Mouse (Mus musculus): ENCODE measurements around the gene Kcnh2. TPM values are rescaled to one million over a fixed set of nuclear protein-coding genes. Genes with fewer than 3 reads are reported as not detected.

Kcnh2 gene
- polyA plus RNA-seq, 1 experiment from 2014 or later: 6.5 TPM

DNA sequence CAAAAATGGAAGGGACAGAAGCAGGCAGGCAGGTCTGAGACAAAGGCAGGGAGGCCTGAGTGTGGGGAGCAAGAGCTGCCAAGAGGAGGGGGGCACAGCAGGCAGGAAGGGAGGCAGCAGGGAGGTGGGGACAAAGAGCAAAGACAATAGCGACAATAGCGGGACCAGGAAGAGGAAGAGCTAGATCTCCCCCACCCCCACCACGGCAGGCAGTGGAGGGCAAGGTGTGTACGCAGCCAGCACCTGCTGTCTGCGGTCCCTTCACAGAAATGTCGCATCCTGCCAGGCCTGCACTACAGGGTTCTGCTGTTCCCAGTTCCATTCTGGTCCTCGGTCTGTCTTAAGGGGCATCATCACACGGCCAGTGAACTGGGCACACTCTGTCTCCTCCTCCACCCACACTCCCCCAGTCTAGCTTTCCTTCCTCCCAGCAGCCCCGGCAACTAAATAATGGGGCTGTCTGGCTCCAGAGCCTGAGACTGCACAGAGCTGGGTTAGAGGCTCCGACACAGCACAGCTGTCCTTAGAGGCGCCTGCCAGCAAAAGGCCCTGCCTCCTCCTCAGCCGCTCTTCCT is 6.8 kb downstream of the Kcnh2 start:
- peaks cover 43% of the 10 kb centered on the region for H3K4me1 ChIP-seq (ENCODE audit: control insufficient read depth, insufficient read depth, low read length)
- no peaks in the 10 kb centered on the region for H3K9me3 ChIP-seq (replicated peaks; ENCODE audit: control insufficient read depth, low read length)
- peak overlapping the region; percentile 51 for H3K9ac ChIP-seq (ENCODE audit: low read length)

DNA sequence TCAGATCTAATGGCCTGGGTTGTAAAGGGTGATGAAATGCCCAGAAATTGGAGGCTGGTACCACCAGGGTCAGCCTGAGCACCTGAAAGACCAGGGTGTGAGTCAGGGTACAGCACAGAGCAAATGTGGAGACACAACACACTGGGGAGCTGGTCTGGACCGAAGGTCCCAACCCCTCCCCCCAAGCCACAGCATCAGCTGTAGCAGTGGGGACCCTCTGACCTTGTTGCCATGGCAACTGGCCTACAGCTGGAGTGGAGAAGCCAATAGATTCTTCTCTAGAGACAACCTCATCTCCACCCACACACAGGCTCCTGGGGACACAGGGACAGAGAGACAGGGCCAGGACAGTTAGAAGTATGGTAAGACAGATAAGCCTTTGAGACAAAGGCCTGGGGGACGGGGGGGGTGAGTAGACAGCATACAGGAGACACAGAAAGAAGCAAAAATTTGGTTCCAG is 7.4 kb downstream of the Kcnh2 start:
- Histone ChIP-seq H3K36me3 (ENCODE audit: control insufficient read depth, insufficient read depth, low read length) (no peaks in the 10 kb centered on the region), H3K9ac (ENCODE audit: low read length) (peak overlapping the region; percentile 51), H3K27me3 (ENCODE audit: control insufficient read depth, insufficient read depth, low read length) (no peaks in the 10 kb centered on the region), H3K27ac (ENCODE audit: low read length) (peak overlapping the region; percentile 84), H3K4me1 (ENCODE audit: control insufficient read depth, insufficient read depth, low read length) (peaks cover 38% of the 10 kb centered on the region), H3K9me3 (replicated peaks; ENCODE audit: control insufficient read depth, low read length) (no peaks in the 10 kb centered on the region), H3K4me2 (ENCODE audit: low read depth, low read length) (peak overlapping the region; percentile 44), H3K4me3 (replicated peaks; ENCODE audit: low read length) (no peak overlapping the region)
- no peak for ATAC-seq (ENCODE audit: insufficient read depth, low FRiP score)
- 21% methylated on average over 2 of the region's 2 CpGs for WGBS

More for the DNA sequence above, 6.8 kb downstream of the Kcnh2 start:
- H3K4me2 ChIP-seq (ENCODE audit: low read depth, low read length): peak overlapping the region; percentile 44
- peak overlapping the region; percentile 84 for H3K27ac ChIP-seq (ENCODE audit: low read length)
- 10% methylated on average over 12 of the region's 12 CpGs for WGBS
- no peaks in the 10 kb centered on the region for H3K27me3 ChIP-seq (ENCODE audit: control insufficient read depth, insufficient read depth, low read length)
- H3K4me3 ChIP-seq (replicated peaks; ENCODE audit: low read length): no peak overlapping the region; the same call in 1 of the 2 replicates
- no peaks in the 10 kb centered on the region for H3K36me3 ChIP-seq (ENCODE audit: control insufficient read depth, insufficient read depth, low read length)
- peak; percentile 83 for ATAC-seq (ENCODE audit: insufficient read depth, low FRiP score)

DNA sequence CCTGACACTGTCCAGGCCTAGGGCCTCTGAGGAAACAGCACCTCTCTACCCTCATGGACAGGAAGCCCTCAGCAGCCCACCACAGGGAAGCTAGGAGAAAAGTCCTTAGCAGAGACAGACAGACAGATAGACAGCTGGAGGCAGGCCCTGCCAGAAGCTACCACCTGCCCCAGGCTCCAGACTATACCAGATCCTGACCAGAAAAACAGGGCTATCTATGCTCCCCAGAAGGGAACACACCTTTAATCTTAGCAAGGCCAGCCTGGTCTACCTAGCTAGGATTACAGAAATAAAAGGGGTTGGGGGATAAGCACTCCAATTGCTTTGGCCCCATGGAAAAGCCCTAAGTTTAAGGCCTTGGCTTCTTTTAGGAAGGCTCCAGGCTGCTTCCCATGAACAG is 8.0 kb downstream of the Kcnh2 start:
- ATAC-seq (ENCODE audit: insufficient read depth, low FRiP score): no peak; the same call in 1 of the 2 replicates
- Histone ChIP-seq H3K27ac (ENCODE audit: low read length) (no peak overlapping the region), H3K9me3 (replicated peaks; ENCODE audit: control insufficient read depth, low read length) (no peaks in the 10 kb centered on the region), H3K4me1 (ENCODE audit: control insufficient read depth, insufficient read depth, low read length) (peaks cover 35% of the 10 kb centered on the region), H3K36me3 (ENCODE audit: control insufficient read depth, insufficient read depth, low read length) (no peaks in the 10 kb centered on the region), H3K9ac (ENCODE audit: low read length) (peak overlapping the region; percentile 29), H3K4me3 (replicated peaks; ENCODE audit: low read length) (no peak overlapping the region), H3K4me2 (ENCODE audit: low read depth, low read length) (no peak overlapping the region), H3K27me3 (ENCODE audit: control insufficient read depth, insufficient read depth, low read length) (no peaks in the 10 kb centered on the region)

DNA sequence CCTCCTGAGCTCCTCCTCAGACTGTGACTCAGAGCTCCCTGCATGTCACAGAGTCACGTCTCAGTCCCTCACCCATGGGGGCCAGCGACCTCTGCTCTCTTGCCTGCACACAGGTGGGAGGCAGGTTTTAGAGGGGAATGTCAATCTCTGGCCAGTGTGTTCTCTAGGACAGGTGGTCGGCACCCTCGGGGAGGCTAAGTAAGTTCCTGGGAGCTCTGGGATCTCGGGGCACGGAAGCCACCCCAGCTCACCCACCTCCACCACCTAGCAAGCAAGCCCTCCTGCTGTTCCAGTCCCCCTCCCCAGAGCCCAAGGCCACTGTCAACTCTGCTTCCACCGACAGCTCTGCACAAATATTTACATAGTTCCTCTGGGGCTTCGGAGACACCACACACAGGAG is 8.4 kb downstream of the Kcnh2 start:
- no peaks in the 10 kb centered on the region for H3K27me3 ChIP-seq (ENCODE audit: control insufficient read depth, insufficient read depth, low read length)
- H3K9ac ChIP-seq (ENCODE audit: low read length): peak overlapping the region; percentile 29
- no peaks in the 10 kb centered on the region for H3K9me3 ChIP-seq (replicated peaks; ENCODE audit: control insufficient read depth, low read length)
- 26% methylated on average over 8 of the region's 8 CpGs for WGBS
- H3K4me2 ChIP-seq (ENCODE audit: low read depth, low read length): no peak overlapping the region
- no peak for ATAC-seq (ENCODE audit: insufficient read depth, low FRiP score)
- H3K4me1 ChIP-seq (ENCODE audit: control insufficient read depth, insufficient read depth, low read length): peaks cover 33% of the 10 kb centered on the region
- H3K4me3 ChIP-seq (replicated peaks; ENCODE audit: low read length): no peak overlapping the region
- no peak overlapping the region for H3K27ac ChIP-seq (ENCODE audit: low read length)
- H3K36me3 ChIP-seq (ENCODE audit: control insufficient read depth, insufficient read depth, low read length): no peaks in the 10 kb centered on the region

DNA sequence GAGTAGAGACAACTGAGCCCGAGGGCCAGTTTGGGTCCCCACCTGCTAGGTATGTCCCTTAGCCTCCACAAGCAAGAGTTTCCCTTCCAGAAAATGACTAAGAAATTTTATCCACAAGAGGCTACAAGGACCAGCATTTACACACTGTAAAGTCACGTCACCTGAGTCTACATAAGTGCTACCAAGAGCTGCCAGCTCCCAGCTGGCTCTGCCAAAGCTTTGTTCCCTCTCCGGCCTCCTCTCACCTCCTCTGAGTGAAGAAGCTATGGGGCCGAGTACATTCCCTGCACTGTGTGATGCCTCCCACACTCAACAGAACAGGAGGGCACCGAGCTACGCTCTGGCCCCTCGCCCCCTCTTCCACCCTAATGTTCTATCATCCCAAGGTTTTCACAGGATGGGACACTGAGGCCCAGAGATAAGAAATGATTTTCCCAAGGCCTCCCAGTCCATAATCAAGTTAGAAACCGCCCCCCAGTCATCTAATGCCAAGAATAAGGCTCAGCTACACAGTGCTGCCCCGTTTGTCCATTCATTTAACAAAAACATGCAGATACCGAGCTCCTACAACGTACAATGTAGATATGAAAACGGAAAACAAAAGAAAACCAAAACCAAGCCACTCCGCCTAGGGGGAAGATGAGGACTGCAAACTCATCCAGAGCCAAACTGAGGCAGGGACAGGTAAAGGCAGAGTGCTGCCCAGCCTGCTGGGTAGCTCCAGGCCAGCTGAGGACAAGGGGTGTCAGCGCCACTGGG is 9.0 kb downstream of the Kcnh2 start:
- H3K4me3 ChIP-seq (replicated peaks; ENCODE audit: low read length): no peak overlapping the region
- H3K36me3 ChIP-seq (ENCODE audit: control insufficient read depth, insufficient read depth, low read length): no peaks in the 10 kb centered on the region
- no peak overlapping the region for H3K4me2 ChIP-seq (ENCODE audit: low read depth, low read length)
- ATAC-seq (ENCODE audit: insufficient read depth, low FRiP score): no peak
- H3K9me3 ChIP-seq (replicated peaks; ENCODE audit: control insufficient read depth, low read length): no peaks in the 10 kb centered on the region
- peaks cover 33% of the 10 kb centered on the region for H3K4me1 ChIP-seq (ENCODE audit: control insufficient read depth, insufficient read depth, low read length)
- H3K9ac ChIP-seq (ENCODE audit: low read length): no peak overlapping the region
- WGBS: 70% methylated on average over 14 of the region's 14 CpGs
- no peak overlapping the region for H3K27ac ChIP-seq (ENCODE audit: low read length)
- no peaks in the 10 kb centered on the region for H3K27me3 ChIP-seq (ENCODE audit: control insufficient read depth, insufficient read depth, low read length)

DNA sequence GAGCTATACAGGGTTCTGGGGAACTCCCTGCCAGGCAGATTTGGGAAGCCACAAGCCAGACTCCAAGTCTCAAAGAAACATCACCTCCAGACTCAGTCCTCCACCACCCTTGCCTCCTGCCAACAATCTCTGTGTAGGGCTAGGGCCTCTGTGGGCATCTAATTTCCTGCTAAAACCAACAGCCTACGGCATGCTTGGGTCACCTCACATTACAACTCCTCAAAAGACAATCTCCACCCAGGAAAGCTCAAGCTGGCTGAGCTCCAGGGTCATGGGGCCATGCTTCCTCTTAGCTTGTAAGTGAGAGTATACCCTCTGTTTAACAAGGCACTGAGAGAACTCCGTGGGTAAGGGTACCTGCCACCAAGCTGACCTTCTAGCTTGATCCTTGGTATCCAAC is 13.6 kb downstream of the Kcnh2 start:
- ATAC-seq (ENCODE audit: insufficient read depth, low FRiP score): no peak
- 46% methylated on average over 2 of the region's 2 CpGs for WGBS

DNA sequence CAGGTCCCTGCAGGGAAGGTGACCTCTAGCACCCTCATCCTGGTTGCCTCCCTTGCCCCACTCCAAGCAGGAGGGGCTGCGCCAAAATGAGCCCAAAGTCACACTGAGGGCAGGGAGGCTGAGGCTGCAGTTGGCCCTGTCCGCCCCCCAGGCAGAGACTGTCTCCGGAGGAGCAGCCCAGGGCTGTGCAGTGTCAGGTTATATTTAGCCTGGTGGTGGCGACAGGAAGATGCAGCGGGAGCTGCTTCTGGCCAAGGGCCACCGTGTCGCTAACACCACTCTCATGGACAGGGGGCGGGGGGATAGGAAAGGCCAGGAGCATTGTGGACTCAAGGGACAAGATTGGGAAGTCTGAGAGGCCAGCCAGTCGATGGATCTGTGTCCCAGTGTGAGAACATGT is 14.0 kb downstream of the Kcnh2 start:
- H3K4me3 ChIP-seq (replicated peaks; ENCODE audit: low read length): no peak overlapping the region
- H3K27me3 ChIP-seq (ENCODE audit: control insufficient read depth, insufficient read depth, low read length): no peaks in the 10 kb centered on the region
- H3K4me1 ChIP-seq (ENCODE audit: control insufficient read depth, insufficient read depth, low read length): peaks cover 28% of the 10 kb centered on the region
- no peak overlapping the region for H3K27ac ChIP-seq (ENCODE audit: low read length)
- H3K9ac ChIP-seq (ENCODE audit: low read length): 0 out of 2 replicates have a peak overlapping the region, but pooled peaks have one; percentile 6
- no peak overlapping the region for H3K4me2 ChIP-seq (ENCODE audit: low read depth, low read length)
- H3K9me3 ChIP-seq (replicated peaks; ENCODE audit: control insufficient read depth, low read length): no peaks in the 10 kb centered on the region
- H3K36me3 ChIP-seq (ENCODE audit: control insufficient read depth, insufficient read depth, low read length): no peaks in the 10 kb centered on the region
- 39% methylated on average over 9 of the region's 9 CpGs for WGBS
- no peak for ATAC-seq (ENCODE audit: insufficient read depth, low FRiP score)

More for the DNA sequence above, 13.6 kb downstream of the Kcnh2 start:
- Histone ChIP-seq H3K9me3 (replicated peaks; ENCODE audit: control insufficient read depth, low read length) (no peaks in the 10 kb centered on the region), H3K4me1 (ENCODE audit: control insufficient read depth, insufficient read depth, low read length) (peaks cover 31% of the 10 kb centered on the region), H3K4me3 (replicated peaks; ENCODE audit: low read length) (no peak overlapping the region), H3K27ac (ENCODE audit: low read length) (no peak overlapping the region), H3K9ac (ENCODE audit: low read length) (no peak overlapping the region), H3K27me3 (ENCODE audit: control insufficient read depth, insufficient read depth, low read length) (no peaks in the 10 kb centered on the region), H3K4me2 (ENCODE audit: low read depth, low read length) (no peak overlapping the region), H3K36me3 (ENCODE audit: control insufficient read depth, insufficient read depth, low read length) (no peaks in the 10 kb centered on the region)

DNA sequence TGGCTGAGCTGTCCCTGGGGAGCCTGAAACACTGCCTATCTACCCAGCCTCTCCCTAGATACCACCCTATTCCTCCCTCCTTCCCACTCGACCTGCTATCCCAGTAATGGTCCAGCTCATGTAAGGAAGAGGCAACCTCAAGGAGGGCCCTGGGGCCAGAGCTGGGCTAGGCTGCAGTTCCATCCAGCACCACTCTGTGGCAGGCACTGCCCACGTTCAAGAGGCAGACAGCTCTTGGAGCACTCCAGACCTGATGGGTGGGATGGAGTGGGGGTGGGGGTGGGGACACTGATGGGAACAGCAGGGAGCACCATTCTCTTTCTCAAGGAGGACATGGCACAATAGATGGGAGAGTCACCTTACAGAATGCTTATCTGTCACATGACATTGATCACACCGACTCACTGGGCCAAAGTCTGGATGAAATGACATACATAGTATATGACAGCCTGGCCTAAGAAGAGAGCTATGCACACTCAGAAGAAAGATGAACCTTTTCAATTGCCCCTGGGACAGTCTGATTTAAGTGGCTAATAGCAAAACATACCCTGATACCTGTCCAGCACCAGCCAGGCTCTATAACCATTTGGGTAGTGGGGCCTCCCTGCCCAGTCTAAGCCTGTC is 15.4 kb downstream of the Kcnh2 start:
- H3K9ac ChIP-seq (ENCODE audit: low read length): no peak overlapping the region
- H3K4me2 ChIP-seq (ENCODE audit: low read depth, low read length): no peak overlapping the region
- no peaks in the 10 kb centered on the region for H3K36me3 ChIP-seq (ENCODE audit: control insufficient read depth, insufficient read depth, low read length)
- H3K27ac ChIP-seq (ENCODE audit: low read length): 0 out of 2 replicates have a peak overlapping the region, but pooled peaks have one; percentile 5
- no peaks in the 10 kb centered on the region for H3K27me3 ChIP-seq (ENCODE audit: control insufficient read depth, insufficient read depth, low read length)
- H3K4me1 ChIP-seq (ENCODE audit: control insufficient read depth, insufficient read depth, low read length): peaks cover 28% of the 10 kb centered on the region
- peak; percentile 79 for ATAC-seq (ENCODE audit: insufficient read depth, low FRiP score)
- H3K4me3 ChIP-seq (replicated peaks; ENCODE audit: low read length): no peak overlapping the region
- WGBS: 19% methylated on average over 3 of the region's 3 CpGs
- H3K9me3 ChIP-seq (replicated peaks; ENCODE audit: control insufficient read depth, low read length): no peaks in the 10 kb centered on the region

DNA sequence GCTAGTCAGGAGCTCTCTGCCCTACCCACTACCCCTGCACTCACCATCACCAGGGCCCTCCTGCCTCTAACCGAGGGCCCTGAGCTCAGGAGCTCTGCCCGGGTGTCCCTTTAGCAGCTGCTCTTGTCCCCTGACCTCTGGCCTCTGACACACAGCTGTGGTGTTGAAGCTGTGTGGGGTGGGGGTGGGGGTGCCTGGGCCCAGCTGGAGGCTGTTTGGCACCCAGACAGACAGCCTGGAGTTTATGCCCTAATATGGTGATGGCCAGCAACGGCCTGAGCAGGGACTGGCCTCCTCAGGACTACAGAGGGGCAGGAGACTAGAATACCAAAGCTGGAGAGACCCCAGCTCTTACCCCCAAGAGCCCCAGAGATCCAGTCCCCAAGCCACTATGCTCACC is 16.7 kb downstream of the Kcnh2 start:
- 9% methylated on average over 3 of the region's 3 CpGs for WGBS
- no peaks in the 10 kb centered on the region for H3K36me3 ChIP-seq (ENCODE audit: control insufficient read depth, insufficient read depth, low read length)
- peak; percentile 18; the same call in 1 of the 2 replicates for ATAC-seq (ENCODE audit: insufficient read depth, low FRiP score)
- peak overlapping the region; percentile 16; the same call in 1 of the 2 replicates for H3K27ac ChIP-seq (ENCODE audit: low read length)
- no peak overlapping the region for H3K4me3 ChIP-seq (replicated peaks; ENCODE audit: low read length)
- no peaks in the 10 kb centered on the region for H3K27me3 ChIP-seq (ENCODE audit: control insufficient read depth, insufficient read depth, low read length)
- no peak overlapping the region for H3K4me2 ChIP-seq (ENCODE audit: low read depth, low read length)
- H3K9me3 ChIP-seq (replicated peaks; ENCODE audit: control insufficient read depth, low read length): no peaks in the 10 kb centered on the region
- no peak overlapping the region; the same call in 1 of the 2 replicates for H3K9ac ChIP-seq (ENCODE audit: low read length)
- H3K4me1 ChIP-seq (ENCODE audit: control insufficient read depth, insufficient read depth, low read length): peaks cover 31% of the 10 kb centered on the region
